Mouse (Mus musculus) spleen, adult 2 months (tissue): ENCODE data around the gene Nudt4.

Source experiments
- CTCF ChIP-seq: fragments of 200-500 bp; IDR thresholded peaks from 2 replicates; pipeline ENCODE4 v1.5.1; 2011; ENCODE audit warnings: mild to moderate bottlenecking, inconsistent platforms; ENCODE audit not compliant: insufficient read depth, insufficient read length, insufficient replicate concordance; ENCODE audit errors: extremely low read depth
- POLR2A ChIP-seq: fragments of 200-500 bp; IDR thresholded peaks from 2 replicates; pipeline ENCODE4 v1.6.1; 2011; ENCODE audit warnings: low read depth, low read length, inconsistent platforms

DNA sequence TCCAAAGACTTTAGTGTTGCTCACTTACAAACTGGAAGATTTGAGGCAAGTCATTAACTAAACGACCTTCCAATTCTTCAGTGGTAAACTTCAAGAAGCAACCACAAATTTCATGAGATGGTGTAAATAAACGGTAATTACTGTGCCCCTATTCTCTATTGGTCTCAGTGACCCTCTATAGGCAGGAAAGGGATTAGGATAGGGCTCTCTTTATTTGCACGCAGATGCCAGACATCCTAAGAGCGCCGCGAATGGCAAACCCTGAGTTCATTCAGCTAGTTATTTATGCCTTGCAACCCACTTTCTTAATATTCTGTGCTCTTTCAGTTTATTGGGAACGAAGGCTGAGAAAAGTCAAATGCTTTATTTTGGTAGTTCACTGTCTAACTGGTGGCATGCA is 62.9 kb downstream of the Nudt4 start:
- TF ChIP-seq CTCF (no peak), POLR2A (no peak)
